Mouse (Mus musculus): ENCODE results near the gene Cldn4. TPM values are rescaled to one million over a fixed set of nuclear protein-coding genes. Genes with fewer than 3 reads are reported as not detected.

Cldn4 gene
- total and polyA plus RNA-seq, 3 experiments, result 0.17 to 0.51 TPM; not detected in 1

- H3K4me2 ChIP-seq (ENCODE audit: insufficient read depth, low read depth, poor library complexity, severe bottlenecking), result no peak overlapping the region
- in situ Hi-C loops (cut with MboI; ENCODE audit: low pct_ligation_motif_present, low pct_unique_long_range_greater_than_20kb, low sequenced_read_pairs), result no loop called here
- H3K4me3 ChIP-seq (replicated peaks in 1 of 3; ENCODE audit: low read depth in 2 of 3, low read length in 2 of 3, poor library complexity in 1 of 3), result no peak overlapping the region
Measured at GRCm38 (mm10) chr5:134974294-134974693, 27.6 kb upstream of the Cldn4 start.

GRCm38 (mm10) chr5:134973526-134973925, 26.8 kb upstream of the Cldn4 start:
- no peaks in the 10 kb centered on the region for H3K4me1 ChIP-seq (ENCODE audit: control insufficient read depth in 1 of 2, insufficient read depth in 2 of 2)

More at GRCm38 (mm10) chr5:134974294-134974693, 27.6 kb upstream of the Cldn4 start:
- DNase-seq (ENCODE audit: extremely low read depth), result no peak
- no peak for TF ChIP-seq HCFC1 (IDR thresholded peaks at IDR 0.05; ENCODE audit: low read depth, low read length)
- no peak for TF ChIP-seq RCOR1 (conservative IDR thresholded peaks at IDR 0.05; ENCODE audit: low read depth, low read length)
- TF ChIP-seq BHLHE40 (IDR thresholded peaks at IDR 0.05; ENCODE audit: low read depth, low read length), result no peak
- TF ChIP-seq JUN (IDR thresholded peaks at IDR 0.05; ENCODE audit: insufficient read depth, low read depth, low read length), result no peak
- TF ChIP-seq ZMIZ1 (IDR thresholded peaks at IDR 0.05; ENCODE audit: low read depth, low read length), result no peak
- TF ChIP-seq KAT2A (IDR thresholded peaks at IDR 0.05; ENCODE audit: insufficient replicate concordance, low read length), result no peak
- TF ChIP-seq E2F4 (IDR thresholded peaks at IDR 0.05; ENCODE audit: insufficient replicate concordance, low read depth, low read length), result no peak
- no peak for TF ChIP-seq ETS1 (conservative IDR thresholded peaks at IDR 0.05; ENCODE audit: low read depth, low read length)
- TF ChIP-seq POLR2AphosphoS2 (IDR thresholded peaks at IDR 0.05; ENCODE audit: low read depth, low read length), result no peak
- TF ChIP-seq GABPA (IDR thresholded peaks at IDR 0.05; ENCODE audit: insufficient replicate concordance, low read depth, low read length), result no peak
- no peak for TF ChIP-seq USF2 (conservative IDR thresholded peaks at IDR 0.05; ENCODE audit: low read depth, low read length)
- no peak for TF ChIP-seq POLR2A (IDR thresholded peaks at IDR 0.05; ENCODE audit: low read depth, low read length)
- no peak for TF ChIP-seq EP300 (IDR thresholded peaks at IDR 0.05; ENCODE audit: low read length)
- TF ChIP-seq SIN3A (IDR thresholded peaks at IDR 0.05; ENCODE audit: low read length), result no peak
- no peak for TF ChIP-seq UBTF (IDR thresholded peaks at IDR 0.05; ENCODE audit: low read depth, low read length)
- no peak for TF ChIP-seq CHD1 (IDR thresholded peaks at IDR 0.05; ENCODE audit: low read depth, low read length)
- no peak for TF ChIP-seq USF1 (IDR thresholded peaks at IDR 0.05; ENCODE audit: low read depth, low read length)
- TF ChIP-seq ELF1 (IDR thresholded peaks at IDR 0.05; ENCODE audit: low read depth, low read length), result no peak
- H3K36me3 ChIP-seq (replicated peaks in 1 of 2; ENCODE audit: control insufficient read depth in 1 of 2, insufficient read depth in 1 of 2, low read length in 1 of 2), result no peaks in the 10 kb centered on the region
- H3K4me1 ChIP-seq (ENCODE audit: control insufficient read depth in 1 of 2, insufficient read depth in 2 of 2), result no peaks in the 10 kb centered on the region
- dilution Hi-C loops (cut with MboI; ENCODE audit: extremely low pct_ligation_motif_present, extremely low pct_unique_long_range_greater_than_20kb, low sequenced_read_pairs), result no loop called here
- H3K79me2 ChIP-seq (replicated peaks; ENCODE audit: control insufficient read depth, extremely low read depth, insufficient read depth, poor library complexity, severe bottlenecking), result no peaks in the 10 kb centered on the region
- no peak overlapping the region for H3K9ac ChIP-seq (ENCODE audit: insufficient read depth, low read depth)
- H3K27me3 ChIP-seq (replicated peaks), result peaks cover 61% of the 10 kb centered on the region
- H3K27ac ChIP-seq (ENCODE audit: insufficient read depth, low read depth), result no peak overlapping the region
- H3K9me3 ChIP-seq (replicated peaks; ENCODE audit: low read length), result no peaks in the 10 kb centered on the region

More at GRCm38 (mm10) chr5:134973526-134973925, 26.8 kb upstream of the Cldn4 start:
- H3K27ac ChIP-seq (ENCODE audit: insufficient read depth, low read depth), result no peak overlapping the region
- no peaks in the 10 kb centered on the region for H3K9me3 ChIP-seq (replicated peaks; ENCODE audit: low read length)
- DNase-seq (ENCODE audit: extremely low read depth), result no peak
- H3K9ac ChIP-seq (ENCODE audit: insufficient read depth, low read depth), result no peak overlapping the region
- H3K4me2 ChIP-seq (ENCODE audit: insufficient read depth, low read depth, poor library complexity, severe bottlenecking), result no peak overlapping the region
- dilution Hi-C loops (cut with MboI; ENCODE audit: extremely low pct_ligation_motif_present, extremely low pct_unique_long_range_greater_than_20kb, low sequenced_read_pairs) (no loop called here), in situ Hi-C loops (cut with MboI; ENCODE audit: low pct_ligation_motif_present, low pct_unique_long_range_greater_than_20kb, low sequenced_read_pairs) (no loop called here)
- H3K4me3 ChIP-seq (replicated peaks in 1 of 3; ENCODE audit: low read depth in 2 of 3, low read length in 2 of 3, poor library complexity in 1 of 3), result no peak overlapping the region
- TF ChIP-seq PAX5 (IDR thresholded peaks at IDR 0.05; ENCODE audit: low read length) (no peak), POLR2AphosphoS2 (IDR thresholded peaks at IDR 0.05; ENCODE audit: low read depth, low read length) (no peak), SIN3A (IDR thresholded peaks at IDR 0.05; ENCODE audit: low read length) (no peak), JUN (IDR thresholded peaks at IDR 0.05; ENCODE audit: insufficient read depth, low read depth, low read length) (no peak), BHLHE40 (IDR thresholded peaks at IDR 0.05; ENCODE audit: low read depth, low read length) (no peak), ETS1 (conservative IDR thresholded peaks at IDR 0.05; ENCODE audit: low read depth, low read length) (no peak), RAD21 (IDR thresholded peaks at IDR 0.05; ENCODE audit: low read depth, low read length) (no peak), SMC3 (IDR thresholded peaks at IDR 0.05; ENCODE audit: low read depth, low read length) (no peak), MAX (IDR thresholded peaks at IDR 0.05; ENCODE audit: low read length) (no peak), USF1 (IDR thresholded peaks at IDR 0.05; ENCODE audit: low read depth, low read length) (no peak), RCOR1 (conservative IDR thresholded peaks at IDR 0.05; ENCODE audit: low read depth, low read length) (no peak), NRF1 (IDR thresholded peaks at IDR 0.05; ENCODE audit: low read depth, low read length) (no peak)
- H3K36me3 ChIP-seq (replicated peaks in 1 of 2; ENCODE audit: control insufficient read depth in 1 of 2, insufficient read depth in 1 of 2, low read length in 1 of 2), result no peaks in the 10 kb centered on the region
- H3K27me3 ChIP-seq (replicated peaks), result peaks cover 63% of the 10 kb centered on the region
- H3K79me2 ChIP-seq (replicated peaks; ENCODE audit: control insufficient read depth, extremely low read depth, insufficient read depth, poor library complexity, severe bottlenecking), result no peaks in the 10 kb centered on the region
